Mouse (Mus musculus) embryonic fibroblast, embryonic 13.5 days (primary cell): ENCODE measurements at regions not wholly inside any gene's neighbourhood (a gene's known extent, or its start where the extent isn't known, plus 50 kb on each side); places are given as distances from the start of the nearest gene placed in this dataset.

Experiments
- CTCF ChIP-seq: IDR thresholded peaks from 2 replicates; pipeline ENCODE4 v1.5.1; 2011; ENCODE audit warnings: mild to moderate bottlenecking, control low read depth, low read length, moderate library complexity, borderline replicate concordance; ENCODE audit not compliant: insufficient read depth
- POLR2A ChIP-seq: IDR thresholded peaks from 2 replicates; pipeline ENCODE4 v1.6.1; 2011; ENCODE audit warnings: low read depth, mild to moderate bottlenecking, control low read depth, low read length, moderate library complexity

GRCm38 (mm10) chr13:28833700-28834065 lies 119.8 kb downstream of the Sox4 start:
- no peak for TF ChIP-seq CTCF
- TF ChIP-seq POLR2A = no peak
